Mouse (Mus musculus): Measurements from ENCODE around the gene Prss45.

The Prss45 gene

DNA sequence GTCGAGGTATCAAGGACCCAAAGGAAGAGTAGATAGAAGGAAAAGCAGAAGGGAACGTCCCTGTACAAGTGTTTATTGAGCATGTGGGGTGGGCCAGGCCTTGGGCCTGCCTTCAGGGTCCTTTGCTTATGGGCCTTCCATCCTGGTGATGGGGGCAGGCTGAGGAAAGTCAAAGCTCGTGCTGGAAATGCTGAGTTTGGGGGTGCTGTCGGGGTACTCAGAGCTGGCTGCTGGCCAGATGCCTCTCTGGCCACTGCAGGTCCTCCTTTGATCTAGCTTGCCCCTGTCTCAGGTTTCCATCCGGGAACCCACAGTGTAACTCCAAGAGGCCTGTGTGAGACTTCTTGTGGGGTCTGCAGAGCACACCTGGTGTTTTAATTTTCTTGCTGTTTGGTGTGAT lies 24.1 kb downstream of the Prss45 start:
- DNase-seq (ENCODE audit: low spot score): no peak

- no peak for DNase-seq (ENCODE audit: low spot score)
These were observed 24.7 kb downstream of the Prss45 start for GRCm38 (mm10) chr9:110858967-110859596.

- peak; percentile 38 for DNase-seq (ENCODE audit: low spot score)
These were observed 36.6 kb downstream of the Prss45 start for GRCm38 (mm10) chr9:110871030-110871429.

- DNase-seq (ENCODE audit: low spot score): no peak
These were observed 39.6 kb downstream of the Prss45 start for GRCm38 (mm10) chr9:110873681-110874659.

DNA sequence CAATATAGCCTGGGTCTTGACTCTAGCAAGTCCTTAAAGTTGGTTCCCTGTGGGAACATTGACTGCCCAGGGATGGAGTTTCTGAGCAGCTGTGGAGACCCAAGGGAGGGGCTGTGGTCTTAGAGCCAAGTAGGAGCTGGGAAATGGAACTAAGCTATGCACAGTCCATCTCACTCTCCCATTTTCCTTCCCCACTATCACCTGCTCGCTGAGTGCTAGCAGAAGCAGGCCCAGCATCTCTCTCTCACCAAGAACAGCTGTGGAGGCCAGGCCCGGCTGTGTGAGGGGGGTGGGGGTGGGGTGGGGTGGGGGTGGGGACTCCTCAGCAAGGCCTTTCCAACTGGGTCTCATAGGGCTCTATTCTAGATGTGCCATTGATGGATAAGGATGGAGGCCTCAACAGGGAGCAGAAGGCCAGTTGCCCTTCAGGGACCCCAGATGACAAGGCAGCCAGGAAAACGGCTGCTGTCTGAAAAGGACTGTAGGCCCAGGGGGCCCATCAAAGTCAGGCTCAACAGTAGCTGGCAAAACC lies 40.3 kb downstream of the Prss45 start:
- no peak for DNase-seq (ENCODE audit: low spot score)

DNA sequence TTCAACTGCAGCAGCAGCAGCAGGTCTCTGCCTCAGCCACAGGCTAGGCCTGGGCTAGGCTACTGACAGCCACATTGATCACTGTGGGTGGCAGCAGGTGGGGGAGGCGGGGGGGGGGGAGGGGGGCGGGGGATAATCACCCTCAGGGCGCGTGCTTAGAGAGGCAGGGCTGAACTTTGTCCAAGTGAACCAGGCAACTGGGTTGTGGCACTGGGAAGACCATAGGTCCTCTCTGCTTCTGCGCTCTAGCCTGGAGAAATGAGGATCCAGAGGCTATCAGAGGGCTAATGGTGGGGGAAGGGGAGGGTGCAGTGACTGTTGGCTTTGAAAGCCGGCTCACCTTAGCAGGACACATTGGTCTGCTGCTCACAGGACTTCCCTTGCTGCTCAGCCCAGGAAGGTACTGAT lies 40.9 kb downstream of the Prss45 start:
- DNase-seq (ENCODE audit: low spot score): no peak

DNA sequence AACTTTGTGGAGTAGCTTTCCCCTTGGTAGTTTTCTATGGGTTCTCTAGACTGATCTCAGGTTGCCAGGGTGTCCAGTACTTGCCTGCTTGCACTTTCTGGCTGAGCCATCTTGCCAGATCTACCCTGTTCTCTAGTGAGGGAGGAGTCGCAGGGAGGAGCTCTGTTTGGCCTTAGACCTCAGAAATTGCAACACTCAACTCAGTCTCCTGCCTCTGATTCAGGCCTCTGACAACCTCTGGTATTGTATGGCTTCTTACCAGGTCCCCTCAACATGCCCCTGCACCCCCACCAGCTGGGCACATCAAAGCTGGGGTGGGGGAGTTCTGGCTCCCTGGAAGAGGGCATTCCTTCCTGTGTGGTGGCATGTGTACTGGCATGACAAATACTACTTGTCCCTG lies 43.0 kb downstream of the Prss45 start:
- DNase-seq (ENCODE audit: low spot score): no peak

GRCm38 (mm10) chr9:110877888-110878287 lies 43.5 kb downstream of the Prss45 start:
- peak; percentile 53 for DNase-seq (ENCODE audit: low spot score)

GRCm38 (mm10) chr9:110879191-110879920 lies 45.0 kb downstream of the Prss45 start, which contains the start of gene Als2cl:
Als2cl (plus strand) TSS chr9:110879870.
- DNase-seq (ENCODE audit: low spot score): peak; percentile 59

GRCm38 (mm10) chr9:110879998-110880561 lies 45.7 kb downstream of the Prss45 start, which contains the start of gene Tmie:
Tmie (minus strand) TSS chr9:110880113.
- DNase-seq (ENCODE audit: low spot score): peak; percentile 85

DNA sequence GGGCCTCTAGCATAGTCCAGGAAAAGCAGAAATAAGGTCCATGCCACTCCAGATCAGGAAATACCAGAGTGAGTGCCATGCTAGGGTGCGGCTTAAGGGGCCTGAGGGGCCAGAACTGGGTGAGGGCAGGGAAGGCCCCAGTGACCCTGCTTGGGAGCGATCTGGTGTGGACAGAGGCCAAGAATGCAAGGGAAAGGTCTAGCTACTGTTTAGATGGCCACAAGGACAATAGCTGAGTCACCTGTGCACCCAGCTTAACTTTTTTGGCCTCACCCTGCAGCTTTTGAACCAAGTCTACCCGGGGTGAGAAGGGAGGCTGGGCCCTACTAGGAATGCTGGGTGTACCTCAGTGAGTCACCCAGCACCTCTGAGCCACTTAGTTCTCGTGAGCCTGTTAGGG lies 46.4 kb downstream of the Prss45 start:
- DNase-seq (ENCODE audit: low spot score): no peak

DNA sequence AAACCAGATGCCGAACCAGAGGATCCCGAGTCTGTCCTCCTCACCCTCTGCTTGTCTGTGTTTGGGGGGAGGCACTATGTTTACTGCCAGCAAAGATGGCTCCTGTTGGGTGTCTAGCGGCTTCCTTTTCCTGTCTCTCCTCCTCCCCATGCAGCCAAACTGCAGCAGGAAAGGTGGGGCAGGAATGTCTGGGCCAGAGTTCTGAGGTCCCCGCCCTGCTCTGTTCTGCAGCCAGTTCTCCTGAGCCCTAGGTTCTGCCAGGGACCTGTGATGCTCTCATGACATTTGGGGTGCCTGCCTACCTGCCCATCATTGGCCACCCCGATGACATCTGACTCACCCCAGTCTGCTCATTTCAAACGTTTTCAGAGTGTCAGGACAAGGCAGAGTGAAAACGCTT lies 47.6 kb downstream of the Prss45 start:
- DNase-seq (ENCODE audit: low spot score): no peak

DNA sequence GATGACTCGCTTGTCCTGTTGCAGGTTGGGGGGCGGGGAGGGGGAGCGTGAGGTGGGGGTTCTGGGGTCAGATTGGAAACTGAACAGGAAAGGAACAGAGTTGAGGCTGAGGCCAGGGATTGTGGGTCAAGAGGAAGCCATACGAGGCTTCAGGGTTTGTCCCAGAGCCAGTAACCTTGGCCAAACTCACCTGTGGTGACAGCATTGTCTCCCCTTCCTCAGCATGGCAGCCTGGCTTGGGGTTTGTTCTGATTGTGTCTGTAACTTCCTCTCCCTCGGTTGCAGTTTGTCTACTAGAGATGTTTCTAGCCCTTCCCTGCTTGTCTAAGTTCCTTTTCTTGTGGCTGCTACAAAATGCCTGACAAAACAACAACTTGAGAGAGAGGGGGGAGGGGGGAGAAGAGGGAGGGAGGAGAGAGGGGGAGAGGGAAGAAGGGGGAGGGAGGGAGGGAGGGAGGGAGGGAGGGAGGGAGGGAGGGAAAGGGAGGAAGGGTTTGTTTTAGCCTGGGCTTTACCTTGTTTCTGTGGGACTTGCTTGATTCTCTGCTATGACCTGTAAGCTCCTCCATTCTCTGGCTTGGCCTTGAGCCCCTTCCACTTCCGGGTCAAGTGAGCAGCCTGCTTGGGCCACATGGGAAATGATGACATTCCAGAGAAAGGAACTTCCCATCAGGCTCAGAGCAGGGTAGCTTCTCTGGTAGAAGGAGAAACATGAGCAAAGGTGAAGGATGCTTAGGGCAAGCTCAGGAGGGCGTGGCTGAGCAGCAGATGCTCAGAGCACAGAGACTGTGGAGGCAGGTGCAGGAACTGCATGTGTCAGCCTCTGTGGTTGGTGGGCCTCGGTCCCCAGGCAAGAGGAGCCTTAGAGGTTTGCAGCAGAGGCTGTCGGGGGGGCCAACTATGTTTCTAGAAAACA lies 53.3 kb downstream of the Prss45 start:
- no peak for DNase-seq (ENCODE audit: low spot score)

GRCm38 (mm10) chr9:110888935-110889334 lies 54.5 kb downstream of the Prss45 start:
- DNase-seq (ENCODE audit: low spot score): no peak

GRCm38 (mm10) chr9:110890026-110890783 lies 55.8 kb downstream of the Prss45 start:
- no peak for DNase-seq (ENCODE audit: low spot score)

All from ovary, postnatal 36 days (tissue).